Mouse (Mus musculus): ENCODE measurements around the gene Cytip.
"Not testable (repeated sequence)": the region's sequence is repeated elsewhere in the genome, so short reads cannot be mapped to it uniquely, and the experiment has no call there.

The Cytip gene

DNA sequence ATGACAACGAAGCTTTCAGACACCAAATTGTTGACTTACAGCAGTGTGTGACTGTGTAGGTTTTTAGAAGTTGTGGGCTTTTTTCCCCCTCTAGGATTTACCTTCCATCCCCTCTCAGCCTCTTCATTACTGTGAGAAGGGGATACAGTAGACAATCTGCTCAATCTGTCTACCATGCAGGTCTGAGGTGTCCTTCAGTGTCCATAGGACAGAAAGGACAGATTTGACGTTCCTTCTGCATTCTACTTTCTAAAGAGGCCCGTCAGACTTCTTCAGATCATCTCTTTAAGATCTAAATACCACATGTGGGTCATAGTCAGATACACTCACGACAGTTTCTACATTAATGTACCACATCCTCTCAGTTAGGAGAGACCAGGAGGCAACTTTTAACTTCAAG lies 33.5 kb downstream of the Cytip start:
- DNase-seq (ENCODE audit: low spot score): no peak

DNA sequence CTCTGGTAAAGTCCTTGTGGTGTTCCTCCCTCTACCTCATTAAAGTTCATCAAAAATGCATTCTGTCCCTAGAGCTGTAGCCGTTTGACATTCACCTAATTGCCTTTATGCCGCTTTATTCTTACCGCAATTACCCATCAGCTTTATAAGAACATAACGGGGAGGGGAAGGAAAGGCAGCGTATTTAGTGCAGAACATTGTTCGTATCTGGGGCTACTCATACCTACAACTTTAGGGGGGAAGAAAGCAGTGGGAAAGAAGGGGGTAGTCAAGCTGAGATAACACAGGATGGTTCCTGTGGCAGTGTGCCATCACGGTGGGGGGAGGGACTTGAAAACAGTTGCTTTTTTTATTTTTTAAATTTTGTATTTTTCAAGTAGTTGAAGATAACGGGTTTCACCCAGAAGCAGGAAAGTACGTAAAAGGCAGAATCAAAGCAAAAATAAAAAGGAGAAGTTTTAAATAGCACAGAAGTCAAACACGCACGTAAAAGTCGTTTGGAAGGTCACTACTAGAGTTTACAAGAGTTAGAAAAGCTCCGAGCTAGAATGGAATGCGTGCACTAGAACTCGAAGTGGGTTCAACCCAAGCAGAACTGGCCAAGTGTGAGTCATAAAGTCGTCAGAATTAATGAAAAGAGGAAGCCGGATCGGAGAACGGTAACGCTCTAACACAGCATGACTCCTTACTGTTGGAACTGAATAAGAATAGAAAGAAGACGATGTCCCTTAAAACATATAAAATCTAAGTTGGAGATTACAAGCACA lies 34.6 kb downstream of the Cytip start:
- no peak for DNase-seq (ENCODE audit: low spot score)

DNA sequence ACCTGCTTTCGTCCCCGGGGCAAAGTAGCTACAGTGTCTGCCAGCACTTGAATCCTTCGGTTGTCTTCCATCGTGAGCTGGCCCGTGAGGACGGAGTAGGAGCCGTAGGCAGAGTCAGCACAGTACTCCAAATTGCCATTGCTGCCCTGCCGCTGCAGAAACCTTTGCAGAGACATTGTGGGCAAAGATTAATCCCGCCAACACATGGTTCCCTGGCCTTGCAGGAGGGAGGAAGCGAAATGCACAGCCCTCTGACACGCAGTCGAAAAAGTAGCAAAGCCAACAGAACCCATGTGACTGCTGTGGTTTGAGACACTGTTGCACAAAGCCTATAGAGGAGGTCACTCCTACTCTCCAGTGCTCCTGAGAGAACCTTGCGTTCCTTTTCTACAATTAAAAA lies 35.5 kb downstream of the Cytip start:
- DNase-seq (ENCODE audit: low spot score): no peak

DNA sequence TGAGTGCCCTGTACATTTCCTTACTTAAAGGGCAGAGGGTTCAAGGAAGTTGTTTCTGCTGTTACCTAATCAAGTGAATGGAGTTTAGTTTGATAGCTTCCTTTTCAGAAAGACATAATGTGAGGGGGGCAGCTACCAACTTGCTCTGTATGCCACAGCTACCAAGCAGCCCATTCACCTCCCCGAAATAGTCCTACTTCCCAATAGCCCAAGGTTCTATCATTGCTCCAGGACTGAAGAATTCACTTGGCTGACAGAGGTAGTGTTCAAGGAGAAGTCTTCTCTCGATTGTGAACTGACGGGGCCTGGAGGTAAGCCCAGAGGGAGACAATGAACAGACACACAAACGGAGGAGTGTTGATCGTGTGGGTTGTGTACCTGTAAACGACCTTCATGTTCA lies 36.2 kb downstream of the Cytip start:
- DNase-seq (ENCODE audit: low spot score): no peak

DNA sequence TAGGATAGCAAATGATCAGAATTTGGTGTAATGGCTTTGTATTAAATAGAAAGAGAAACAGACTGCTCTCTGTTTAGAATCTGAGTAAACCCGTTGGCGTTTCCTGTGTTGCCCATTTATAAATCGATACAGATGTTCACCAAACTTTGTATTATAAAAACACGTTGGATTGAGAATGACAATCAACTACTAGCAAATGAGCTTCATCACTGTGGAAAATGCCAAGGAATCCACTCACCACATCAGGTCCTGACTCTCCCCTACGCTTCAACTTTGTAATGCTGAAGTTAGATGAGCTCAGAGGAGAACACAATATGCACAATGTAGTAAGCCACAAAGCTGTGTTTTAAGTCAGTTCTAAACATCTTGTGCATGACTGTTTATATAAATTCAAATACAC lies 36.8 kb downstream of the Cytip start:
- no peak for DNase-seq (ENCODE audit: low spot score)

DNA sequence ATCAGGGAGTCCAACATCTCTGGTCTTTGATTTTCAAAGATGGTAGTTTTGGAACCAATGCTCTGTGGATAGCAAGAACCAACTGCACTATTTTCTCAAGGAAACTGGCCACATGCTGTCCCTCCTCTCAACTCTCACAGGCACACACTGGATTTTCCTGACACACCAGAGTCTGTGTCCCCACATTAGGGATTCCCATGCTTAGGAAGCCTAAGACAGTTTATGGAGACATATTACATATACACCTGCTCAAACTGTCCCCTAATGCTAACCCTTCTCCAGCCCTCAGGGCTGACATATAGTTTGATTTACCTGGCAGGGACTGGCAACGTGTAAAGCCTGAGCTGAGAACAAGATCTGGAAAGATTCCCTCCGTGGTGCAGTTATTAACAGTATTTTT lies 37.2 kb downstream of the Cytip start:
- DNase-seq (ENCODE audit: low spot score): no peak

DNA sequence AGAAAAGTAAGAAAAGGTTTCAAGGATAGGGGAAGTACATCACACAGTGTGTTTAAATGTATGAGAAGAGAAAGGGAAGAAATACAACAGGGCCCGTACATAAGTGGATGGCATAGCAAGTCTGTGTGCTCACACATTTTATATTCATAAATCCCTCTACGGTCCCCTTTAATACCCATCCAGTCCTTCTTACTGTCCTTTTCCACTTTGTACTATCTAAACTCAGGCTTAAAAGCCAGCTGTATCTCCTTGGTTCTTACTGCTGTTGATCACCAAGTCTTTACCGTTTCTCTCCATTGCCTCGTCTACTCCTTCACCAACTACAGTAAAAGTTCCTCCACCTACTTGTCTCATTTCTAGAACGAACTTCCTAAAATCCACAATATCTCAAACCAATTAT lies 37.9 kb downstream of the Cytip start:
- DNase-seq (ENCODE audit: low spot score): no peak

DNA sequence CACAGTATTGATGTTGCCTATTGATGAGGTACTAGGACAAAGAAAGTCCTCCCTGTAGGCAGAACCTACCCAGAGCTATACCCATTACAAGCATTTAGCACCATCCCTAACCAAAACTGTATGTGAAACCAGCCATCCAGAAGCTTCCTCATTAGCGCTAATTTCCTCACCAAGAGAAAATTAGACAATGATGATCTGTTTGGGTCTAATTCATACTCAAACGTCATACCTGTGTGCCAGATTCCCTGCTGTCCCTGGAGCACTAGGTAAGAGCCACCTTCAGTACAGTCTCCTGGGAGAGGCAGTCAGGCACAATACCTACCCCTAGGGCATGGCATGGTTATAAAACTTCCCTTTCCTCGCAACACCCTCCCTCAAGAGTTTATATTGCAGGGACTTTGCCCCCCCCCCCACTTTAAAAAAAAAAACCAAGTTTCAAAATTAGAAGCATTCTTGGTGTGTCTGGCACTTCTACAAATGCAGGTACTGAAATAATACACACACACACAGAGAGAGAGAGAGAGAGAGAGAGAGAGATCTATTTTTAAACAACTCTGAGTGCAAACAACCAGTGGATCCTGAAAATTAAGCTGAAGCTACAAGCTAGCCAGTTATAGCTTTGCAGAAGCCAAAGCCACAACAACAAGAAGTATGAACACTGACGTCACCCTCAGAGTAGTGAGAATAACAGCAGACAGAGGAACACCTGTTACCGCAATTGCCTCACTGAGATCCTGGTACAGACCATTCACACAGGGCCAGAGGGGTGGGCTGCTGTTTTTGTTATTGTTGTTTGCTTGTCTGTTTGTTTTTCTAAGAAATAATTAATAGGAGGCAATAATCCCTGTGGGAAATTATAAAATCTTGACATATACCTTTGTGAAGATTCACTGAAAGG lies 38.6 kb downstream of the Cytip start:
- DNase-seq (ENCODE audit: low spot score): no peak

DNA sequence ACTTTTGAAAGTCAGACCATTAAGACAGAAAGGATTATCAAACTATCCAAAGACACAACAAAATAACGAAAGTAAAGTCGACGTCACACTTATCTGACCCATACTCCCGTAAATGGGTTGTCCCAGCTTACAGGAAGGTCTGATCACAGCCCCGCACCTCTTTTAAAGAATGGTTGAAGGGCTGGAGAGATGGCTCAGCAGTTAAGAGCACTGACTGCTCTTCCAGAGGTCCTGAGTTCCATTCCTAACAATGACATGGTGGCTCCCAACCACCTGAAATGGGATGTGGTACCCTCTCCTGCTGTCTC lies 39.3 kb downstream of the Cytip start:
- DNase-seq (ENCODE audit: low spot score): no peak

DNA sequence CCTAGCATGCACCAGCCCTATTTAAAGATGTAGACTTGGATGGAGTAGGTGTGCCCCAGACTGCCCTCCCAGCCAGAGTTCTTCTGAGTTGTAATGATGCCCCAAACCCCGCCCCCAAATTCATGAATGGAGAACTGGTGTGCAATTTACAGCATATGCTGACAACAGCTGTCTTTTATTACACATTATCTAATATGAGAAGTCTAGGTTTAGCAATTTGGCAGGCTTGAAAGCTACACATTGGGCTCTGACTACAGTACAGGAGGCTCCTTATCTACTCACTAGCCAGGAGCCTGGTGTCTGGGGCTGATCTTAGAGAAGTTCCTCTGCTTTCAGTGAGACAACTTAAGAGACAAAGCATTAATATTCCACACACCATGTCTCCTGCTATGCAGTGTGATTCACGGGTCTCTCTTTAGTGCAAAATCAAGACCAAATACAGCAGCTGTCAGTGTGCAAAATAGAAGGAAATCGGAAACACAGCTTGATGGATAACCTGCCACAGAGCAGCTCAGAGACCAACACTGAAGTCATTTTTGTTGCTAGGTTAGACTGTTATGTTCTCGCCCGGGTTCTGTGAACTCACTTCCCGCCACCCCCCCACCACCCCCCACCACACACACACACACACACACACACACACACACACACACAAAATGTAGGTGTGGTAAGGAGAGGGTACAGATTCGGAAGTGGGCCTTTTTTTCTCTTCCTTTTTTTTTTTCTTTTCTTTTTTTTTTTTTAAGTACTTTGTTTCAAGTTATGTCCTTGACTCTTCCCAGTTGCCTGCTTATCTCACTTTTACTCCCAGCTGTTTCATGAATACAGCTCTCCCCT lies 39.8 kb downstream of the Cytip start:
- no peak for DNase-seq (ENCODE audit: low spot score)

DNA sequence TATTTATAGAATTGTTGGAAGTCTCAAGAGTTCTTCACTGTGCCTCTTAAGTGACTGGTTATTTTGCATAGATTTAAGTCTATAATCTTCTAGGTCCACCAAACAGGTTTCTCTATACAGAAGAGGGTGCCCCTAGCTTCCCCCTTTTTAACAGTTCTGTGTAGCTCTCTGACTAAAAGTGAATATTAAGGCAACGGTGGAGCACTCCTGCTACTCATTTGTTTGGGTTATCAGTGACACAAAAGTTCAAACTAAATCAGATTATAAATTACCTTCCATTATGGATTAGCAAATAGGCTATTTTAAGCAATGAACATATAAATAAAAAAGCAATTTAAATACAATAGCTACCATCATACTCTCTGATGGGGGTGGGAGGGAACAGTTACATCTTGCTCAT lies 40.8 kb downstream of the Cytip start:
- no peak for DNase-seq (ENCODE audit: low spot score)

DNA sequence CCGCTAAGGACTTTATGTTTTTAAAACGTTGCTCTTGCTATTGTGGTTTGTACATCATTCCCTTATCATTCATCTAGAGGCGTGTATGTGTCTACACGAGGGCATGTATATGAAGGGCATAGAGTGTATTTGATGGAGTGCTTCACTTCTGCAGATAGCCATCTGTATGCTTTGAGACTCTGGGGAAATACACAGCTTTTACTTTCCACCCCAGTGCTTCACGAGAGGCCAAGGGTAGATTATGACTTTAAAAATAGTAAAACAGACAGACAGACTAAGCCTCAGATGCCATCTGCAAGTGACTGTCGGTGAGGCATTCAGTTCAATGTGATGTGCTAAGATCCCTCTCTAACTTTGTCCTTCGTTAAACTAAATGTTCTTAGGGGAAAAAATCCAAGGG lies 41.6 kb downstream of the Cytip start:
- DNase-seq (ENCODE audit: low spot score): no peak

DNA sequence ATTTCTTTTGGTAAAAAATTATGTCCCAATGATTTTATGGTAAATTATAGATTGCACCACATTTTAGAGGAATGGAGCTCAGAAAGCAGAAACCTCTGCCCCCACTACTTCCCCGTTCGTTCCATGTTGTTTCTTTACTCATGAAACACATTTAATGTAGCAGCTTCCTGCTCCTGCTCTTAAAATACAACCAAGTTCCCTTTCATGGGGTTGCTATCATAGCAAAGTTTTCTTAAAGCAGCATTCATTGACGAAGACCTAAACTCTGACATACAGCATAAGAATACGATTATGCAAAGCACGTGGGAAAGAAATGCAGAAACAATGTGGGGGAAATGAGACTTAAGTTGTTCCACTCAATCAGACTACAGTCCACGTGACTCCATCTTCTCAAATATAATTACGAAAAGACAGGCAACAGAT lies 45.3 kb downstream of the Cytip start:
- no peak for DNase-seq (ENCODE audit: low spot score)

DNA sequence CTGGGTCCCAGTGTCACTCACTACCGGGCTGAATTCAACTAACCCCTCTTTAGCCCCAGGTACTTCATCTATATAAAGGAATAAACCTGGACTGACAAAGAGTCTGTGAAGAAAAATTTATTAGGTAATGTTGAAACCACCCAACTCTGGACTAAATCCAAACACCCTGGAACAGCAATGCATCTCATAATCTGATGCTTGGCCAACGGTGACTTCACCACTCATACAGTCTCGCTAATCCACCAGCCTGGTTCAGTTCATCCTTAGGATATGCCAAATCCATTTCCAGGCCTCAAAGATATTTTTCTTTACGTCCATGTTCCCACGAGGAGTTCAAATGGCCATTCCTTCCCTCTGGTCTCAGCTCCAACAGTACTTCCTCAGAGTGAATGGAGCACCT lies 48.8 kb downstream of the Cytip start:
- no peak for DNase-seq (ENCODE audit: low spot score)

DNA sequence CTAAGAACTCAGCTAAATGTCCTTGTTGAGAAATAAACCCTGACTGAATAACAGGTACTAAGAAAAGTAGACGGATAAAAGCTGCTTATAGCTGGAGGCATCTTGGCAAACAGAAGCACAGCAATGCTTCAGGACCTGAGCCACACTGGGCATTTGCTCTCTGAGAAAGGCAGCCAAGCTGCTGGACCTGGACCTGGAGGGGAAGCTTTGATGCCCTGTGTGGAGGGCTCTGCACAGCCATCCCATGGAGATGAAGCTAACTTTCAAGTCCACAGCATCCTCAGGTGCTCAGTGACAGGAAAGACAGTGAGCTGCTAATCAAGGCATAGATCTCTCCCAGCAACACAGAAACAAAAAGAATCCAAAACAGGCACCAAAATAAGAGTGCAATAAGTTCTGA lies 54.8 kb downstream of the Cytip start:
- no peak for DNase-seq (ENCODE audit: low spot score)

DNA sequence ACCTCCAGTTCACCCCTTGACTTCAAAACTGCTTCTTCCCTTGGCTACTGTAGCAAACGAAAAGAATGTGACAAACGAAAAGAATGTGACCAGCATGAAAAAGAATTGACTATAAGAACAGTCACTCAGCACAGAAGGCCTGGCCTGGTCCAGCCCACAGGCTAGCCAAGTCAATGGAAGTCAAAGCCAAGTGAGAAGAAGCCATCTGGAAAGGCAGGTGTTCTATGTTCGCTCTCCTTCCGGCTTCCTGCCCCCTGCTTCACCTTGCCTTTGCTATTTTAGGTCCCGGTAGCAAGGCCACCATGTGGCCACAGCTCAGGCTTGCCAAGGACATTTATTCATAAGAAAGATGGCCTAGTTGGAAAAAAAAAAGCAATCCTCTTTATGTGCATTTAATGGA lies 56.7 kb downstream of the Cytip start:
- no peak for DNase-seq (ENCODE audit: low spot score)

DNA sequence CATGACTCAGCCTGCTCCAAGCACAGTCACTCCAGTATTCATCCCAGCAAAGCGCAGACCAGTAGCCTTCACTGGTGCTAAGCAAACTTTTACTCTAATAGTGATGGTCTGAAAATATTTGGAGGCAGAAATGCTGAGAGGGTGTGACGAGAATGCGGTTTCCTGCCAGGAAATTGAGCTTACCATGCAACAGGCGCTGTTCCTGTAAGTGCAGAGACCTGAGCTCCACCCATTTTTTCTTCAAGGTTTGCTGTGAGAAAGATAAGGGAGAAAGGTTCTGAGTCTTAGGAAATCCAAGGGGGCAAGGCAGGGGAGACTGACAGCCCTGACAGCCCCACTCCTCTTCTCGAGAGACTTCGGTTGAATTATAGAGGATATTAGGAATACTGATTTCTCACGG lies 57.7 kb downstream of the Cytip start:
- DNase-seq (ENCODE audit: low spot score): no peak

DNA sequence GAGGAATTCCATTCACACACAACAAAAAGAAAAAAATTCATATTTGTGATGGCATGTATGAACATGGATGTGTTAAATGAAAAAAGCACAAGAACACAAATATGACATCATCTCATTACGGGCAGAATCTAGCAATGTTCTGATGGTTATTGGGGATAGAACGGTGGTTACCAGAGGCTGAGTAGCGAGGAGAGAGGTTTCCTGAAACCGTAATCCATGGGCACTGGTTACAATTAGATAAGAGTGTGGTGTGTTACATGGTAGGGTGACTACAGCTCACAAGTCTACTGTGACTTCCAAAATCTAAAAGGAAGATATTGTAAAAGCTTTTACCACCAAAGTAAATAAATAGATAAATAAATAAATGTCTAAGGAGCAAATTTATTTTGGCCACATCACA lies 58.8 kb downstream of the Cytip start:
- DNase-seq (ENCODE audit: low spot score): no peak

DNA sequence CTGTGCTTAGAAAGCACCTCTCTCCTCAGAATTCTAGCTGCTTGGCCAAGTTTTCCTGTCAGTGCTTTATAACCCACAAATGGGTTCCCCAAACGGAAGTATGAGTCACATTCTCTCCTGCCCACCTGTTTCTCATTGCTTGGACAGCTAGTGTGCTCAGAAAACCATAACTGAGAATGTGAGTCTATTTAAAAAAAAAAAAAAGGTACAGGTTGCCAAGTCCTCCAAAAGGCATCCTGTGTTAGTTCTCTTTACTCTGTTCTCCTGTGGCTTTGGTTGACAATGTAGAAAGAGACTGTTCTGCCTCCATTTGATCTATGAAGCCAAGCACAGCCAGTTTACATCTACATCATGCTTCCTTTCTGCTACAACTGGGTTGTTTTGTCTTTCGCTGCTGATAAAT lies 60.3 kb downstream of the Cytip start:
- DNase-seq (ENCODE audit: low spot score): no peak

DNA sequence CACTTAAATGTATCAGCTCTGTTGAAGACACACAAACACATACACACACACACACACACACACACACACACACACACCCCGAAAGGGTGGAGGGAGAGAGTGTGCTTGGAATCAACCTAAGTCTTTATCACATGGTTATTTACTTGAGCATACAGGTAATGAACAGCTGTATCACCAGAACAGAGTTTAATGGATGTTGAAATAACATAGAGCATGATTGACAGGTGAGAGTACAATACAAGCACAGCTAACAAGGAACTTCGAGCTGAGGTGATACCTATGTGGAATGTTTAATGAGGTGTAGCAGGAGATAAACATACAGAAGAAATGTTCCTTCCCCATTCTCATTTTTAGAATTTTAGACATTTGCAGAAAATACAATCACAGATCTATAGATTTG lies 62.7 kb downstream of the Cytip start:
- DNase-seq (ENCODE audit: low spot score): no peak

DNA sequence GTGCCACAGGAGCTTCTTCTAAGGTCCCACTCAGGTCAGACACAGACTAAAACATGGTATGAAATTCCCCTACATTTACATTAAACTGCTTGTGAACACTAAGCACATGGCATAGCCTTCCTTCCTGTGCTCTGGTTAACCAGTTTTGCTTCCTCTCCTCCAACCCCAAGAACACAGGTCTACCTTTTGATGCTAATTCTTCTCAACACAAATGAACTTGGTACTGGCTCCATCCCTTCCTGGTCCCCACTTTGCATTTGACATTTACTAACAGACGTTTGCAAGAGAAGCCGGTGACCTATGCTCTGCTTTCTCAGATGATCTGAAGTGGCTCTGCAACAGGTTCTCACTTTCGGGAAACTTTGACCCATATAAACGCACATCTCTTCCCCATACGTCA lies 65.4 kb downstream of the Cytip start:
- DNase-seq (ENCODE audit: low spot score): no peak

DNA sequence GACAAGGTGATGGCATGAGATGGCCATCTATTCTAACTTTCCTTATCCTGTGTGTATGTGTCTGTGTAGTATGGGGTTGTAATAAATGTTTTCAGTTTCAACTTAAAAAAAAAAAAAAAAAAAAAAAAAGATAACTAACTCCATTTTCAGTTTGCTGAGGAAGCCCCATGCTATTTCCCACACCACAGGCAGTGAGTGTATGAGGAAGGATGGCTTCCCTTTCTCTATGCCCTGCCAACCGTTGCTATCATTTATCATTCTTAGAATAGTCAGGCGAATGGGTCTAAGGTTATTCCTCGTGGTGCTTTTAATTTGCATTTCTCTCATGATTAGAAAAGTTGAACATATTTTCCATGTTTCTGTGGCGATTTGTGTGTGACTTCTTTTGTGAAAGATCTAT lies 84.2 kb downstream of the Cytip start:
- DNase-seq (ENCODE audit: low spot score): no peak

DNA sequence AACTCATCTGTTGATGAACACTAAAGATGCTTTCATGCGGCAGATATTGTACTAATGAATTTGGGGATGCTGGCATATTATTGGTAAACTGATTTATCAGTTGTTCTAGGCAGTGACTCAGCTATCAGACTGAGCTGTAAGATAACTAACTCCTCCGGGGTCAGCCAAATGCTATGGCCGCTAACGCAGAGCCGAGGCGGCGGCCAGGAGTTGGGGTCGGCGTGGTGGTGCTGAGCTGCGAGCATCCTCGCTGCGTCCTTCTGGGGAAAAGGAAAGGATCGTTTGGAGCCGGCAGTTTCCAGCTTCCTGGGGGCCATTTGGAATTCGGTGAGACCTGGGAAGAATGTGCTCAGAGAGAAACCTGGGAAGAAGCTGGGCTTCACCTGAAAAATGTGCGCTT lies 87.4 kb downstream of the Cytip start:
- not testable (repeated sequence) for DNase-seq (ENCODE audit: low spot score)

All from layer of hippocampus, adult 9-10 months (tissue).